Mouse (Mus musculus): ENCODE results near the gene Robo2. TPM values are rescaled to one million over a fixed set of nuclear protein-coding genes. Genes with fewer than 3 reads are reported as not detected.
A peak's percentile ranks its signal among the peaks of the same experiment; 100 is the strongest.

The Robo2 gene
- polyA plus RNA-seq, 1 experiment from 2014 or later, result 67.5 TPM

DNA sequence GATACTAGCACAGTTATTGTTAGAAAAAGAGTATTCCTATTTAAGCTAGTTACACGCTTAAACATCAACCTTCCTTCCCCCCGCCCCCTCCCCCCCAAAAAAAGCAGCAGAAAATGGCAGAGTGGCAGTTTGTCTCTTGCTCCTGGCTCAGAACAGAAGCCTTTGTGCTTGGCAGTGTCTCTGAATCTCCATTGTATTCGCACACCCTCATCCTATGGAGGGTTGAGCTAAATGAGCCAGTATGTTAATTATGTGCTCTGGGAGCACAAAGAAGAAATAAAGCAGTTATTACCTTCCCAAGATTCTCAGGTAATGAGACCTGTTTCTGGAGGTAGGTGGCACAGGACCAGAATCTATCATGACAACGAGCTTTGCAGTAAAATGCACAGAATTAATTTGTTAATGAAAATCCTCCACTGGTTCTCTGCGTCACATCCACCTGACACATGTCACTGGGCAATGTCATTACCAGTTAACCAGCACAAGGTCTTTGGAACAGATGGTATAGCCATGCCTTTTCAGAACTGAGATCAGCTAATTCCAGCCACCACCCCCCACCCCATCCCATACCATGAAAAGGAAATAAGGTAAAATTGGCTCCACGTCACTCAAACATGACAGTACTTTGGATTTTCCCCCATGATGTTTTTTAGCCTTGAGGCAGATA lies 177.1 kb downstream of the Robo2 start:
- H3K36me3 ChIP-seq (ENCODE audit: control insufficient read depth, insufficient read depth, low read length), result no peaks in the 10 kb centered on the region
- no peaks in the 10 kb centered on the region for H3K27me3 ChIP-seq (replicated peaks; ENCODE audit: control insufficient read depth, insufficient read depth, low read length)
- H3K9ac ChIP-seq (ENCODE audit: low read depth, low read length), result no peak overlapping the region
- H3K4me3 ChIP-seq (ENCODE audit: low read length), result no peak overlapping the region
- H3K4me2 ChIP-seq (ENCODE audit: low read length), result no peak overlapping the region
- H3K9me3 ChIP-seq (ENCODE audit: control insufficient read depth, low read length), result no peaks in the 10 kb centered on the region
- H3K4me1 ChIP-seq (ENCODE audit: control insufficient read depth, insufficient read depth, low read depth, low read length), result no peaks in the 10 kb centered on the region; the same call in 1 of the 2 replicates
- ATAC-seq, result peak; percentile 82
- peak overlapping the region; percentile 48; the same call in 1 of the 2 replicates for H3K27ac ChIP-seq (ENCODE audit: low read depth, low read length)
- WGBS, result 42% methylated on average over 6 of the region's 6 CpGs

DNA sequence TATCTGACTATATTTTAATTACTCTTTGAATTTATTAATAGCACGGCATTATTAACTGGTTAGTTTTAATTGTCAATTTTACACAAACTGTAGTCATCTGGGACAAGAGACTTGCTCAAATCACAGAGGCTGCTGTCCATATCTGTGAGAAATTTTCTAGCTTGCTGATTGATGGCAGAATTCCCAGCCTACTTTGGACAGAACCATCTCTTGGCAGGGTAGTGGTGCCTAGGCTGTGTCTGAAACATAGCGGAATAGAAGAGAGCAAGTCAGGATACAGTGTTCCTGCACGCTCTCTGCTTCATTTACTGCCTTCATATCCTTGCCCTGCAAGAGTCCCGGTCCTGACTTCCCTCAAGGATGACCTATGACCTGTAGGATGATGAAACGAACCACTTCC lies 178.0 kb downstream of the Robo2 start:
- Histone ChIP-seq H3K4me2 (ENCODE audit: low read length) (no peak overlapping the region), H3K36me3 (ENCODE audit: control insufficient read depth, insufficient read depth, low read length) (no peaks in the 10 kb centered on the region), H3K9me3 (ENCODE audit: control insufficient read depth, low read length) (no peaks in the 10 kb centered on the region), H3K4me3 (ENCODE audit: low read length) (no peak overlapping the region), H3K9ac (ENCODE audit: low read depth, low read length) (no peak overlapping the region), H3K4me1 (ENCODE audit: control insufficient read depth, insufficient read depth, low read depth, low read length) (no peaks in the 10 kb centered on the region; the same call in 1 of the 2 replicates), H3K27ac (ENCODE audit: low read depth, low read length) (no peak overlapping the region), H3K27me3 (replicated peaks; ENCODE audit: control insufficient read depth, insufficient read depth, low read length) (no peaks in the 10 kb centered on the region)
- WGBS, result 65% methylated on average over 5 of the region's 5 CpGs
- ATAC-seq, result no peak

DNA sequence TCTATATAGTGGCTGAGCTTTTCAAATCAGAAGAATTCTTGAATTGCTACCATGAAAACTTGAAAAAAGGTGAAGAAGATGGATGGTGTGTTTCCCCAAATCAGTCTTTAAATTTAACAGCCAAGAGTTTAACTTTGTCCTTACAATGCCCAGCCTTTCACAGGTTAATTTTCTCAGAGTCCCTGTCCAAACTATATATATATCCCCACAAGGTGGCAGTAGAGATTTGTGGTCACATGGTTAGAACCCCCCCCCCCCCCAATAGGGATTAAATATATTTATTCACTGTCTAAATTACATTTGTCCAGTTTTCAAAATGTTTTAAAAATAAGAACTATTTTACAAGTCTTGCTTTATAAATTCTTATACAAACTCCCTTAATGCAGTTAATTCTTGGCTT lies 184.3 kb downstream of the Robo2 start:
- H3K27ac ChIP-seq (ENCODE audit: low read depth, low read length), result no peak overlapping the region
- H3K4me3 ChIP-seq (ENCODE audit: low read length), result no peak overlapping the region
- H3K4me2 ChIP-seq (ENCODE audit: low read length), result no peak overlapping the region
- H3K27me3 ChIP-seq (replicated peaks; ENCODE audit: control insufficient read depth, insufficient read depth, low read length), result no peaks in the 10 kb centered on the region
- no peak for ATAC-seq
- no peaks in the 10 kb centered on the region for H3K4me1 ChIP-seq (ENCODE audit: control insufficient read depth, insufficient read depth, low read depth, low read length)
- no peaks in the 10 kb centered on the region for H3K36me3 ChIP-seq (ENCODE audit: control insufficient read depth, insufficient read depth, low read length)
- no peak overlapping the region for H3K9ac ChIP-seq (ENCODE audit: low read depth, low read length)
- H3K9me3 ChIP-seq (ENCODE audit: control insufficient read depth, low read length), result no peaks in the 10 kb centered on the region

DNA sequence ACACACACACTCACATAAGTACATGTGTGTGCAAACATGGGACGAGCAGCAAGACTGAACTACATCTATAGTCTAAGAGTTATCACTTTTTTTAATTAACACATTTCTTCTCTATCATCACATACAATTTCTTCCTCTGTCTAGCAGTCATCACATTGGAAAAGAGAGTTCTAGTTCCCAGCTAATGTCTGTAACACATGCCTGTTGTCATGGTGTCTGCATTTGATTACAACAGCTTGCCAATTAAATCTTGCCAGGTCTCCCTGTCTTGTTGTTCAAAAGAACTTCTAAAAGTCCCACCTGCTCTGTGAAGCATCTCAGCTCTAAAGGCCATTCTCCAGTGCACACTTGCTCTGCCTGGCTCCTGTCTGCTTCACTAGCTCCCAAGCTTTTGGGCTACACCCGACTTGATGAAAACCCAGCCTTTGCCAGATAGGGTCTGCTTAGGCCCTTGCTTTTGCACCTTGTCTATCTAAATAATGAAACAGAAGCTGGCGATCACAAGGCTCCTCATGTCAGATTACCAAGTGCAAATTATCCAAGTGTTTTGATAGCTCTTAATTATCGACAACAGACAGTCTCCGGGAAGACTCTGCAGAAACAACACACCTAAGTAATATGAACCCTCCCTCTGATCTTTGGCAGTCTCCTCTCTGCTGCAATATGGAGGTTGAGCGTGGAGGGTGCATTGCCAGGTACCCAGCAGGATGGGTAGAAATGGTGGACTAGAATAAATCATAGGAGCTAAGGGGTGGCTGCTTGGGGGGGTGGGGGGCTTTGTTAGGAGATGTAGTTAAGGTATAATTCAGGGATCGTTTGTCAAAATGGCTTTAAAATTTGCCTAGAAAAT lies 186.0 kb downstream of the Robo2 start:
- Histone ChIP-seq H3K4me1 (ENCODE audit: control insufficient read depth, insufficient read depth, low read depth, low read length) (no peaks in the 10 kb centered on the region), H3K36me3 (ENCODE audit: control insufficient read depth, insufficient read depth, low read length) (no peaks in the 10 kb centered on the region), H3K27ac (ENCODE audit: low read depth, low read length) (no peak overlapping the region), H3K4me3 (ENCODE audit: low read length) (no peak overlapping the region), H3K4me2 (ENCODE audit: low read length) (no peak overlapping the region), H3K27me3 (replicated peaks; ENCODE audit: control insufficient read depth, insufficient read depth, low read length) (no peaks in the 10 kb centered on the region), H3K9me3 (ENCODE audit: control insufficient read depth, low read length) (no peaks in the 10 kb centered on the region), H3K9ac (ENCODE audit: low read depth, low read length) (no peak overlapping the region)
- WGBS, result 79% methylated on average over 7 of the region's 7 CpGs
- ATAC-seq, result no peak

DNA sequence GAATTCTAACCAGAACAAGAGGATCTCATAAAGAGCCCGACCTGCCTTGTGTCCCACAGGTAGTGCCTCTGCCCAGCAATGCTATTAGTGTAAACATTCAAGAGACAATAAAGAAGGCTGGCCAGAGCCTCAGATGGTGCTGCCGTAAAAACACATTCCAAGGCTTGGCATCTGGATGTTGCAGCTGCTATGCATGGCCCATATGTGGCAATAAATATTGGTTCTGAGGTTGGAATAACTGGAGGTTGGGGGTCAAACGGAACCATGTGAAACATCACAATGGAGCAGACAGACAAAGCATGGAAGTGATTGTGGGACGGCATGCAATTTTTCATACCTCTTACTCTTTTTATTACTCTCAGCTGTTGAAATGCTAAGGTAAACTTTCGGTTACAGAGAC lies 189.1 kb downstream of the Robo2 start:
- Histone ChIP-seq H3K27ac (ENCODE audit: low read depth, low read length) (no peak overlapping the region), H3K27me3 (replicated peaks; ENCODE audit: control insufficient read depth, insufficient read depth, low read length) (no peaks in the 10 kb centered on the region), H3K4me2 (ENCODE audit: low read length) (no peak overlapping the region), H3K36me3 (ENCODE audit: control insufficient read depth, insufficient read depth, low read length) (no peaks in the 10 kb centered on the region), H3K4me3 (ENCODE audit: low read length) (no peak overlapping the region), H3K9me3 (ENCODE audit: control insufficient read depth, low read length) (no peaks in the 10 kb centered on the region), H3K4me1 (ENCODE audit: control insufficient read depth, insufficient read depth, low read depth, low read length) (no peaks in the 10 kb centered on the region), H3K9ac (ENCODE audit: low read depth, low read length) (no peak overlapping the region)
- 69% methylated on average over 5 of the region's 5 CpGs for WGBS
- ATAC-seq, result no peak

DNA sequence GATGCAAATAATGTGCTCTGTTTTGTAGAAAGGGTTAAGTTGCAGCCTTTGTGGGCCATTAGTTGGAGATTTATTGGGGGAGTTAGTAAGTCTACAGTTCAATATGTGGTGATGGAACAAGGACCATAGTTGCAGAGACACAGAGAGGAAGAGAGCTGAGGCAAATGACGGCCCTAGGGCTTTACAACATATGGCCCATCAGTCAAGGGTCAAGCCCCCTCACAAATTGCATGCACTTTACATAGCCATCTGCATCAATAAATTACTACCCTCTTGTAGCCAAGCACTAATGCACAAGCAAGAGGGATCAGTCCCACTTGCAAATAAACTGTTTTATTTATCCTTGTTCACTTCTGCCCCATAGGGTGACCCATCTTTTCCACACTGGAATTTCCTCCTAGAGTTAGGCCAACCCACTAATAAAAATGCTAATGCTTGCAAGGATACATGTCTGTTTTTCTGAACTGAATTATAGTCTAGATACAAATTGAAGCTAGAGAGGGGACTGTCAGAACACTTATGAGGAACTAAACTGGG lies 194.7 kb downstream of the Robo2 start:
- Histone ChIP-seq H3K36me3 (ENCODE audit: control insufficient read depth, insufficient read depth, low read length) (no peaks in the 10 kb centered on the region), H3K4me2 (ENCODE audit: low read length) (no peak overlapping the region), H3K9ac (ENCODE audit: low read depth, low read length) (no peak overlapping the region), H3K4me3 (ENCODE audit: low read length) (no peak overlapping the region), H3K4me1 (ENCODE audit: control insufficient read depth, insufficient read depth, low read depth, low read length) (no peaks in the 10 kb centered on the region), H3K27me3 (replicated peaks; ENCODE audit: control insufficient read depth, insufficient read depth, low read length) (no peaks in the 10 kb centered on the region), H3K27ac (ENCODE audit: low read depth, low read length) (no peak overlapping the region), H3K9me3 (ENCODE audit: control insufficient read depth, low read length) (no peaks in the 10 kb centered on the region)
- WGBS, result 48% methylated on average over 1 of the region's 1 CpGs
- no peak for ATAC-seq

DNA sequence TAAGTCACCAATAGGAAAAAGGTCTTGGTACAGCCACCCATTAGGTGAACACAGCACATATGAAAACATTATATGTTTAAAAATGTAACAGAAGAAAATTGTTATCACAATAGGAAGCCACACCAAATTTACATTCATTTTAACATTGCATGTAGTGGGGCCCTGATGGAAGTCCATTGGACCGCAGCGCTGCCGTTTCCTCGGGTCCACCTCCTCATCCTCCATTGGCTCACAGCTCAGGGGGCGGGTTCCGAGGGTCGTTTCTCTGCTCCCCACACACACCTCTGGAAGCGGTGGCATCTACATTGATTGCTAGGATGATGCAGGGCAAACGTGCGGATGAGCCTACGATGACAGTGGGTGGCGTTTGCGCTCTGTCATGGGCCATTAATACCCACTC lies 195.8 kb downstream of the Robo2 start:
- no peaks in the 10 kb centered on the region for H3K27me3 ChIP-seq (replicated peaks; ENCODE audit: control insufficient read depth, insufficient read depth, low read length)
- no peaks in the 10 kb centered on the region for H3K4me1 ChIP-seq (ENCODE audit: control insufficient read depth, insufficient read depth, low read depth, low read length)
- no peaks in the 10 kb centered on the region for H3K9me3 ChIP-seq (ENCODE audit: control insufficient read depth, low read length)
- ATAC-seq, result no peak
- H3K4me2 ChIP-seq (ENCODE audit: low read length), result no peak overlapping the region
- H3K36me3 ChIP-seq (ENCODE audit: control insufficient read depth, insufficient read depth, low read length), result no peaks in the 10 kb centered on the region
- H3K4me3 ChIP-seq (ENCODE audit: low read length), result no peak overlapping the region
- H3K9ac ChIP-seq (ENCODE audit: low read depth, low read length), result no peak overlapping the region
- 95% methylated on average over 13 of the region's 13 CpGs for WGBS
- no peak overlapping the region for H3K27ac ChIP-seq (ENCODE audit: low read depth, low read length)

DNA sequence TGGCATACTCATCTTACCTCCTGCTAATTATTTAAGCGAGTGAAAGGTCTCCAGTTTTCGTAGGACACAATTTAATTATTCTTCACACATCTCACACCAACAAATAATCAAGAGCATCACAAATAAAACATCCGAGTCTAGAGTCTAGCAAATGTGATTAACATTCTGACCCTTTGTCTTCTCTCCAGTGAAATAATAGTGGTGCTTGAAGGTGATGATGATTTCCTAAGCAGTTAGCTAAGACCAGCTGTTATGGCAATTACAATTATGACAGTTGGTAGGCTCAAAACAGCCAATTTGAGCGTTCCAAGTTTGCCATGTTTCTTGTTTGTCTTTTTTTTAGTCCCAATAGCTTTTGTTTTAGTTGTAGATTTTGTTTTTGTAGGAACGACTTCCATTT lies 210.9 kb downstream of the Robo2 start:
- Histone ChIP-seq H3K9me3 (ENCODE audit: control insufficient read depth, low read length) (no peaks in the 10 kb centered on the region), H3K27ac (ENCODE audit: low read depth, low read length) (no peak overlapping the region), H3K36me3 (ENCODE audit: control insufficient read depth, insufficient read depth, low read length) (no peaks in the 10 kb centered on the region), H3K9ac (ENCODE audit: low read depth, low read length) (no peak overlapping the region), H3K27me3 (replicated peaks; ENCODE audit: control insufficient read depth, insufficient read depth, low read length) (no peaks in the 10 kb centered on the region), H3K4me3 (ENCODE audit: low read length) (no peak overlapping the region), H3K4me2 (ENCODE audit: low read length) (no peak overlapping the region), H3K4me1 (ENCODE audit: control insufficient read depth, insufficient read depth, low read depth, low read length) (no peaks in the 10 kb centered on the region)
- no peak for ATAC-seq
- WGBS, result 64% methylated on average over 5 of the region's 5 CpGs

DNA sequence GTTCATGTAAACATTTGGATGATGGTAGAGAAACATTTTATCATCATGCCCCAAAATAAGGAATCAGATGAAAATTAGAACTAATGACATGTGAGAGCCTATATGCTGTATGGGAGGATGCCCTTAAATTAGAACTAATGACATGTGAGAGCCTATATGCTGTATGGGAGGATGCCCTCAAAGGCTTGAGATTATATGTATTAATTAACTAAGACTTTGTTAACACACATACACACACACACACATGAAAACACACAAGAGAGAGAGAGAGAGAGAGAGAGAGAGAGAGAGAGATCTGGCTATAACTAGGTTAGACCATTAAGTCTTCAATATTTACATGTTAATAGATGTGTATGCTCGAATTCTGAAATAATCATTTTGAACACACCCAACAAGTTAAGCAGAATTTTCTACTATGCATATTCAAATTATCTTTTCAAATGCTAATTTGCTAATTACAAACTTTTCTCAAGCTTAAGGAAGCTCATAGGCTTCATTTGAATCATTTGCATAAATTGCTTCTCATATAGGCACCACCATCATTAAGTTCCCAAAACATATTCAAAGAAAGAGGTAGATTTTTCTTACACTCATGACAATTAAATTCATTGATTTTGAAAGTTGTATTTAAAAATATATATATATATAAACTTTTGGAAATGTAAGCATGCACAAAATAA lies 211.5 kb downstream of the Robo2 start:
- no peaks in the 10 kb centered on the region for H3K4me1 ChIP-seq (ENCODE audit: control insufficient read depth, insufficient read depth, low read depth, low read length)
- no peak for ATAC-seq
- no peak overlapping the region for H3K4me3 ChIP-seq (ENCODE audit: low read length)
- no peak overlapping the region for H3K27ac ChIP-seq (ENCODE audit: low read depth, low read length)
- H3K27me3 ChIP-seq (replicated peaks; ENCODE audit: control insufficient read depth, insufficient read depth, low read length), result no peaks in the 10 kb centered on the region
- 63% methylated on average over 1 of the region's 1 CpGs for WGBS
- no peak overlapping the region for H3K4me2 ChIP-seq (ENCODE audit: low read length)
- no peaks in the 10 kb centered on the region for H3K9me3 ChIP-seq (ENCODE audit: control insufficient read depth, low read length)
- no peak overlapping the region for H3K9ac ChIP-seq (ENCODE audit: low read depth, low read length)
- H3K36me3 ChIP-seq (ENCODE audit: control insufficient read depth, insufficient read depth, low read length), result no peaks in the 10 kb centered on the region

Data from hindbrain, embryonic 16.5 days (tissue).